In genomic region chr11:109258941-109259910, GRCm38 (mm10) we compare ENCODE assay signal across 9 mouse cellular contexts. TPM values are rescaled to one million over a fixed set of nuclear protein-coding genes. Genes with fewer than 3 reads are reported as not detected.
DNase-seq lines count a peak whose midpoint lies in the region.
"Had no signal": no experiment of that assay in that cellular context is flagged by ENCODE, and none has a peak within 500 bp of the region (broad histone marks: within the 10 kb centered on the region; RNA-seq: fewer than 3 reads in every experiment).

No protein-coding gene starts in this region.

- intact Hi-C loops in left cerebral cortex, postnatal 4 days (cut with DNase I) = no loop called here
- intact Hi-C loops in left cerebral cortex, postnatal 10 days (cut with DNase I) = no loop called here
- intact Hi-C loops in heart, postnatal 10 days (cut with DNase I) = no loop called here

- peak; percentile 36 for DNase-seq in left cerebral cortex, adult 11 months (ENCODE audit: low spot score)
- DNase-seq in left cerebral cortex, postnatal 4 days = no peak
- DNase-seq in brain, embryonic 18.5 days (ENCODE audit: low read depth, low spot score) = peak; percentile 60
- DNase-seq in left cerebral cortex, postnatal 10 days (ENCODE audit: extremely low spot score in 1 of 2, low spot score in 2 of 2) = peak; percentile 44 to 47
- DNase-seq in right cerebral cortex, postnatal 4 days = peak; percentile 26
- DNase-seq in urinary bladder, adult 18-20 months (ENCODE audit: low spot score in 2 of 2) = no peak
- no peak for DNase-seq in heart, postnatal 10 days
- DNase-seq: cerebellum, postnatal 14 days; kidney, adult 18-20 months had no signal

RNA-seq across cellular contexts. Expression of gene Rgs9, which starts 38.7 kb away (rescaled TPM):
- total RNA-seq in left cerebral cortex, postnatal 4 days (2021) = 10 to 100 TPM; 37.0 to 37.7 TPM
- 10 to 100 TPM; 27.5 to 41.7 TPM for total RNA-seq in left cerebral cortex, postnatal 10 days (2021)
- under 1 TPM; 0.62 to 0.69 TPM for total RNA-seq in heart, postnatal 10 days (2021)

Comparison
In these comparisons a context has a peak if more than half of its experiments do, and no peak if none do; other contexts are left out.
1. DNase-seq: peak in left cerebral cortex, adult 11 months (single experiment), brain, embryonic 18.5 days (single experiment), left cerebral cortex, postnatal 10 days (2 of 2) and right cerebral cortex, postnatal 4 days (single experiment); none in left cerebral cortex, postnatal 4 days (single experiment), urinary bladder, adult 18-20 months (0 of 2) and heart, postnatal 10 days (0 of 2).
2. RNA of gene Rgs9, which starts 38.7 kb away (total RNA-seq): 27.5 to 41.7 TPM in left cerebral cortex, postnatal 10 days and 37.0 to 37.7 TPM in left cerebral cortex, postnatal 4 days; 0.62 to 0.69 TPM in heart, postnatal 10 days; every median in the first group is over 10 times any median in the second.